Comparison of ENCODE assay signal across 23 mouse cellular contexts in the genomic region with DNA sequence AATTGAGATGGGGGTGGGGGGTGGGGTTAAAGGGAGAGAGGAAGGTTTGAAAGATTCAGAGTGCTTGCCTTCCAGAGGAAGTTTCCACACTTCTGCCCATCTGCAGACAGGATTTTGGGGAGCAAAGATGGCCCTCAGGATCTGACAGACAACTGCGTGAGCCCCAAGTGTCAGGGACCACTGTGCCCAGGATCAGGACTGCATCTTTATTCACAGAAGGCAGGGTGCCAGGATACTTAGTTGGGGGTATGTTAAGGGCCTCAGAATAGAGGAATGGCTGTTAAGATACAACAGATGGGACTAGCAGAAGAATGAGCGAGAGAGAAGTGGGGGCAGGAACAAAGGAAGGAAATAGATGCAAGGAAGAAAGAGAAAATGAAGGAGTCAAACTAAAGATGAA.
"Had no signal": no experiment of that assay in that cellular context is flagged by ENCODE, and none has a peak within 500 bp of the region (broad histone marks: within the 10 kb centered on the region; RNA-seq: fewer than 3 reads in every experiment).

No protein-coding gene starts in this region.

- H3K4me3 ChIP-seq: heart, embryonic 10.5 days; heart, embryonic 12.5 days; hindbrain, embryonic 12.5 days; kidney, embryonic 15.5 days; limb, embryonic 10.5 days; limb, embryonic 12.5 days had no signal

- ATAC-seq: hindbrain, embryonic 16.5 days; intestine, embryonic 16.5 days; liver, postnatal 0 days had no signal

- H3K27ac ChIP-seq: kidney, postnatal 0 days; limb, embryonic 10.5 days; limb, embryonic 12.5 days; liver, embryonic 15.5 days had no signal

- DNase-seq: gastrocnemius, postnatal 14 days; gastrocnemius, postnatal 36 days; heart, adult 18-20 months; heart, postnatal 10 days; kidney, adult 11 months; kidney, adult 2 months; kidney, adult 9 months; kidney, postnatal 14 days; kidney, postnatal 36 days; layer of hippocampus, postnatal 36 days; liver; liver, embryonic 13.5 days; liver, postnatal 0 days had no signal
